Mouse (Mus musculus) embryonic stem cell, embryonic (primary cell): ENCODE data around the gene Nck1.

ENCODE experiments used
- CTCF ChIA-PET, 4 experiments: fragments of 300-600 bp in 2 of 4; fragments of 350-600 bp in 2 of 4; sonication (Branson Sonifier 250); formaldehyde crosslinking; loops; one replicate each; lab custom pipeline; 2022; ENCODE audit warnings: inconsistent platforms in 2 of 4; lab: Charles Lee
- POLR2A ChIA-PET, 4 experiments: fragments of 300-600 bp in 2 of 4; fragments of 350-600 bp in 2 of 4; sonication (Branson Sonifier 250); formaldehyde crosslinking; loops; one replicate each; lab custom pipeline; 2022; ENCODE audit warnings: antibody characterized with exemption in 4 of 4, inconsistent platforms in 1 of 4; lab: Charles Lee

Gene Nck1

GRCm38 (mm10) chr9:100465380-100465779, 80.6 kb downstream of the Nck1 start:
- ChIA-PET CTCF (no interaction called here), POLR2A (no interaction called here)

- CTCF ChIA-PET, result interaction anchor here in 2 of 4 experiments (0.7 to 1.1 kb wide), 2 partner anchors 10 to 64 kb away, joined by 3 read pairs; no protein-coding TSS in a partner anchor
- POLR2A ChIA-PET, result no interaction called here
These were observed 82.2 kb downstream of the Nck1 start for GRCm38 (mm10) chr9:100463771-100464170.

- ChIA-PET POLR2A (no interaction called here), CTCF (no interaction called here)
These were observed 83.8 kb downstream of the Nck1 start for GRCm38 (mm10) chr9:100462098-100462497.

GRCm38 (mm10) chr9:100461671-100462070, 84.3 kb downstream of the Nck1 start:
- CTCF ChIA-PET, result no interaction called here
- POLR2A ChIA-PET, result interaction anchor here in 1 of 4 experiments (0.7 kb wide), 1 partner anchor 550 kb away, joined by 3 read pairs; no protein-coding TSS in a partner anchor

DNA sequence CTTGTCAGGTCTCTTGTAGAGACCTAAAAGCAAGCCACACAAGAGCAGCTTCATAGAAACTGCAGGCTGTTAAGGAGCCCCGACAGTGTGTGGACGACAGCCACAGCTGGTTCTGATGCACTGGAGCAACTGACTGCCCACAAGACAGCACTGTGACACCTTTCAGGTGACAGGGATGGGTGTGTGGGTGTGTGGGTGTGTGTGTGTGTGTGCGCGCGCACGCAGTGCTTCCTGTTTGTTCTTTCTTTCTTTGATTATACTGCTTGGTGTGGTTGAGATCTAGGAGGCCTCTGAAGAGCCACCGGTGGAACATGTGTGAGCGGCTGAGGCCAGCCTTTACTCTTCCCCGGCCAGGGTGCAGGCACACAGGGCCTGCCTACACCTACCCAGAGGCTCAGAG, 85.7 kb downstream of the Nck1 start:
- CTCF ChIA-PET, result interaction anchor here in 3 of 4 experiments (0.5 to 2.0 kb wide), 3 partner anchors 11 to 176 kb away, joined by 3 to 7 read pairs (median 3); no protein-coding TSS in a partner anchor
- POLR2A ChIA-PET, result no interaction called here

DNA sequence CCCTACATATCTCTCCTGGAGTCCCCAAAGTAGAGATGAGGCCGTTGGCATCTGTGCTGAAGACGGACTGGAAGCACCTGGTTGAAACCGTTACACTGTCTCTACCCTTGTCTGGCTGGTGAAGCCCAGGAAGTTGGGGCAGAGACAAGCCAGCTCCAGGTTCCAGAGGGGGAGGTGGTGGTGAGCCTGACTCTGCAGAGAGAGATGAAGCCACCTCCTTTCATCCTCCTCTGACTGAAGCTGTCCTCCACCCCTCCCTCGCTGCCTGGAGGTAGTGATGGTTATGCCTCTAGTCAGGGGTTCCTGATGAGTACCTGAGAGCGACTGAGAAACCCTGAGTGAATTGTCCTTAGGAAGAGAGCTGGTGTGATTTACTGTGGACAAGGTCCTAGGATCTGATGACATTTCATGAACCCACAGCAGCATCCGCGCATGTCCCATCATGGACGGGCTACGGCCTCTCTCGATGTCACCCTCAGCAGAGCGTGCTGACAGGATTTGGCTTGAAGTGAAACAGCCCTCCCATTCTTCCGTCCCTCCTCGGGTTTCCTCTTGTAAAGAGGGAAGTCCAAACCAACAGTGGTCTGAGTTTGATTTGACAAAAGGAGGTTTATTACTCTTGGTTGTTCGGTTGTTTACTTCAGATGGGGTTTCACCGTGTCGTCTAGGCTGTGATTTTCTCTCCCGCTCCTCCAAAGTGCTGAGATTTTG, 87.8 kb downstream of the Nck1 start:
- POLR2A ChIA-PET, result interaction anchor here in 1 of 4 experiments (0.6 kb wide), 1 partner anchor 584 kb away, joined by 3 read pairs; no protein-coding TSS in a partner anchor
- CTCF ChIA-PET, result interaction anchor here in 1 of 4 experiments (1.2 kb wide), 1 partner anchor 12 kb away, joined by 3 read pairs; no protein-coding TSS in a partner anchor

DNA sequence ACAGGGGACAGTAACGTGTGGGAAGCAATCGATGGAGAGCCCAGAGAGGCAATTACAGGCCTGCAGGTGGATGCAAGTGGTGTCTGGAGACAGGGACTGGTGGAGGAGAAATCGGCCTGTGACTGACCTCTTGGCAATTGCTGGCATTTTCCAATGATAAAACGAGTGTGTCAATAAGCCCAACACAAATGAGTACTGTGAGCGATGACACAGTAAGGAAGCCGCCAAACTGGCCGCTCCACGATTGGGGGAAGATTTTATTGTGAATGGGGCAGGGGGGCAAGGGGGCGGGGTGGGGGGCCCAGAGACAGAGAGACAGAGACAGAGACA, 91.3 kb downstream of the Nck1 start:
- POLR2A ChIA-PET, result interaction anchor here in 2 of 4 experiments (0.7 to 1.7 kb wide), 4 partner anchors 189 to 760 kb away, joined by 3 to 13 read pairs (median 4); partner anchors contain the start of gene Pccb (in 1 of the 2)
- CTCF ChIA-PET, result interaction anchor here (0.5 to 2.2 kb wide), 15 partner anchors 8 to 1215 kb away, joined by 3 to 16 read pairs (median 4); partner anchors contain the start of gene Nck1 (in 1 of the 4)

- POLR2A ChIA-PET, result interaction anchor here (0.6 to 1.7 kb wide), 8 partner anchors 10 to 759 kb away, joined by 3 to 13 read pairs (median 4); partner anchors contain the start of gene Pccb (in 1 of the 4)
- CTCF ChIA-PET, result interaction anchor here (0.5 to 2.2 kb wide), 41 partner anchors 8 to 1216 kb away, joined by 3 to 16 read pairs (median 3); partner anchors contain the start of gene Nck1 (in 1 of the 4)
These were observed 91.8 kb downstream of the Nck1 start for GRCm38 (mm10) chr9:100453944-100454663.

GRCm38 (mm10) chr9:100452432-100452831, 93.5 kb downstream of the Nck1 start:
- CTCF ChIA-PET, result interaction anchor here in 2 of 4 experiments (0.6 to 2.2 kb wide), 2 partner anchors 212 to 465 kb away, joined by 3 to 5 read pairs; no protein-coding TSS in a partner anchor
- POLR2A ChIA-PET, result interaction anchor here in 1 of 4 experiments (1.6 kb wide), 1 partner anchor 94 kb away, joined by 4 read pairs; the partner anchor contains the start of gene Nck1

- CTCF ChIA-PET, result interaction anchor here (0.5 to 2.3 kb wide), 58 partner anchors 8 to 1602 kb away, joined by 3 to 18 read pairs (median 4); partner anchors contain the start of gene Nck1 (in 2 of the 4)
- POLR2A ChIA-PET, result interaction anchor here in 1 of 4 experiments (0.5 to 1.2 kb wide), 2 partner anchors 8 to 493 kb away, joined by 3 to 4 read pairs; no protein-coding TSS in a partner anchor
These were observed 99.8 kb downstream of the Nck1 start for GRCm38 (mm10) chr9:100446059-100446686.
